Mouse (Mus musculus) forebrain, embryonic 11.5 days (tissue): ENCODE data around the gene Tm2d1. TPM values are rescaled to one million over a fixed set of nuclear protein-coding genes. Genes with fewer than 3 reads are reported as not detected.
"Not testable (repeated sequence)": the region's sequence is repeated elsewhere in the genome, so short reads cannot be mapped to it uniquely, and the experiment has no call there.

ENCODE experiments used
- ATAC-seq: fragments of 200-750 bp; cut with Nextera tagmentation; replicated peaks from 2 replicates; pipeline ENCODE4 v1.8.0; 2017; ENCODE audit warnings: moderate TSS enrichment; ENCODE audit not compliant: low FRiP score
- DNase-seq: peaks from one replicate; pipeline ENCODE4 v3.0.0-alpha.2; 2017; ENCODE audit warnings: low spot score
- H3K27ac ChIP-seq: fragments of 300-500 bp; sonication (generic); 2 replicates; pipeline ENCODE4 v1.5.1; 2014; ENCODE audit warnings: low read depth, low read length
- H3K27me3 ChIP-seq: fragments of 300-500 bp; sonication (generic); 2 replicates; pipeline ENCODE4 v1.6.1; 2014; ENCODE audit warnings: mild to moderate bottlenecking, low read length, mixed read lengths; ENCODE audit not compliant: control insufficient read depth, insufficient read depth
- H3K36me3 ChIP-seq: fragments of 300-500 bp; sonication (generic); 2 replicates; pipeline ENCODE4 v1.6.1; 2014; ENCODE audit warnings: mild to moderate bottlenecking, low read length, moderate library complexity, mixed read lengths; ENCODE audit not compliant: control insufficient read depth, insufficient read depth
- H3K4me1 ChIP-seq: fragments of 300-500 bp; sonication (generic); replicated peaks from 2 replicates; pipeline ENCODE4 v1.6.1; 2014; ENCODE audit warnings: low read length, mixed read lengths; ENCODE audit not compliant: control insufficient read depth, insufficient read depth
- H3K4me2 ChIP-seq: fragments of 300-500 bp; sonication (generic); 2 replicates; pipeline ENCODE4 v1.6.1; 2014; ENCODE audit warnings: low read depth, mild to moderate bottlenecking, low read length, moderate library complexity, mixed read lengths; ENCODE audit not compliant: severe bottlenecking
- H3K4me3 ChIP-seq: fragments of 300-500 bp; sonication (generic); 2 replicates; pipeline ENCODE4 v1.5.1; 2014; ENCODE audit warnings: low read depth, low read length
- H3K9ac ChIP-seq: fragments of 300-500 bp; sonication (generic); 2 replicates; pipeline ENCODE4 v1.6.1; 2014; ENCODE audit warnings: low read length
- H3K9me3 ChIP-seq: fragments of 300-500 bp; sonication (generic); 2 replicates; pipeline ENCODE4 v1.6.1; 2016; ENCODE audit warnings: low read length, mixed read lengths; ENCODE audit not compliant: control insufficient read depth
- WGBS: fragments of 180-500 bp; shearing (Covaris S2); extraction: QIAGEN DNeasy Blood & Tissue Kit; methylation state at CpG from one replicate; pipeline ENCODE4 v1.1.7; 2014; 5-methylcytosine and 5-hydroxymethylcytosine counted together
- polyA plus RNA-seq: library from polyadenylated mRNA; unstranded; fragments of >200 nt; fragmentation: Nextera tagmentation; extraction: Ambion mirVana; gene quantifications from 2 replicates; pipeline ENCODE4 v1.2.1, GENCODE M21; 2014

The Tm2d1 gene
- 72.3 and 80.2 TPM in 2 replicates for polyA plus RNA-seq

DNA sequence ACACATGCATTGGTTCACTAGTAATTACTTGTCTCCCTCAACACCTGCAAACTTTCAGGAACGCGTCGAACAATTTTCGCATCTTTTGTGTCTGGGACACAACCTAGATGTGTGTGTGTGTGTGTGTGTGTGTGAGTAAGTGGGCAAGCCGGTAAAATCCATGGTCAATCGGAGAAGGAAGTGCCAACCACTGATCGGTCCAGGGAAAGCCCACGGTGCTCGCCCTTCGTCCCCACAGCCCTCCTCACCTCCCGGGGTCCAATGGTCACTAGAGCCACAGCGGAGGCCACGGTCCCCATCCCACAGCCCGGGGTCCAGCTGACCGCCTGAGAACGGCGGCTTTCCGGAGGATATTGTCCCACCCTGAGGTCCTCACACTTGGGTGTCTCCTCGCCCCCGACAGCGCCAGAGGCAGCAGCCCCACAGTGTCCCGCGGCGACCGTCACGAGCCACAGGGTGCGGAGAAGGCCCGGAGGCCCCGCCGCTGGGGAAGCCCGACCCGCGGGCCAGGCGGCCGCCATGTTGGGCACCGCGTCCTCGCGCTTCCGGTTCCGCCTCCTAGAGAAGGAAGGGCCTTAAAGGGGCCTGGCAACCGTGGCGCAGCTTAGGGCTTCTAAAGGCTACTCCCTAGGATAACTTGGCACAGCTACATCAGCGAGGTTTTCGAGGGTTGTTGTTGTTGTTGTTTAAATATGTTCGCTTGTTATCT, at the start of gene Tm2d1:
Gene Tm2d1, minus strand, starts transcription at position 591 of the 709 bp plus-strand sequence.
- H3K27me3 ChIP-seq = no peaks in the 10 kb centered on the region
- H3K36me3 ChIP-seq = no peaks in the 10 kb centered on the region
- H3K4me3 ChIP-seq = peak within 1 kb of the TSS; percentile 74
- H3K4me2 ChIP-seq = peak within 1 kb of the TSS; percentile 53
- no peaks in the 10 kb centered on the region for H3K9me3 ChIP-seq
- WGBS = under 1% methylated on average over 46 of the region's 46 CpGs
- peak; percentile 96 for ATAC-seq
- H3K27ac ChIP-seq = no peak within 1 kb of the TSS
- H3K4me1 ChIP-seq = peaks cover 2% of the 10 kb centered on the region; the same call in 1 of the 2 replicates
- DNase-seq = peak; percentile 90
- peak within 1 kb of the TSS; percentile 90 for H3K9ac ChIP-seq

DNA sequence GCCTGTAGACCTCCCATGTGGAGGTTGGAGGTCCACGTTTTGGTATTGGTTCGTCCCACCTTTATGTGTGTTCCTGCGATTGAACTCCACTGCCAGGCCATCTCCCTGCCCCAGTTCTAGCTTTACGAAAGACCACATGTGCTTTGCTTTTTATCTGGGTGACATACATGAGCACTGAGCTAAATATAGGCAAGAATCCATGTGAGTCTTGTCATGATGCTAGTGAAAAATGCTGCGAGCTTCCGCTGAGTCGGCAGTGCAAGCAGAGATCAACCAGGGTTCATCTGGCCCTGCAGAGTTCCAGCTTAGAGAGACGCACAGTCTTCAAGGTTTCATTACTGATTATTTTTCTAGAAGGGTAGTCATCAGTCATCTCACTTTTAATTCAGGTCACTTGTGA, 45.3 kb upstream of the Tm2d1 start:
- ATAC-seq = no peak

DNA sequence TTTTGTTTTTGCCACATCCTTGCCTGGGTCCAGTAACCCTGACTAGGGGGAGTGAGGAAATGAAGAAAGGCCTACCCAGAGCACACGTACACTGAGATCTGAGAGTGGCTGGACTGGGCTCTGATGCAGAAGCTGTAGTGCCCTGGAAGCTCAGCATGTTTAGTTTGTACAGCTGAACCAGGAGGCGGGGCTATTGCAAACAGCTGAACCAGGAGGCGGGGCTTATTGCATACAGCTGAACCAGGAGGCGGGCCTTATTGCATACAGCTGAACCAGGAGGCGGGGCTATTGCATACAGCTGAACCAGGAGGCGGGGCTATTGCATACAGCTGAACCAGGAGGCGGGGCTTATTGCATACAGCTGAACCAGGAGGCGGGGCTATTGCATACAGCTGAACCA, 32.0 kb upstream of the Tm2d1 start:
- not testable (repeated sequence) for H3K36me3 ChIP-seq, H3K27me3 ChIP-seq, H3K27ac ChIP-seq, H3K9ac ChIP-seq, H3K4me1 ChIP-seq, ATAC-seq, H3K4me2 ChIP-seq, H3K4me3 ChIP-seq, H3K9me3 ChIP-seq, DNase-seq
- WGBS = 98% methylated on average over 8 of the region's 8 CpGs

More for the DNA sequence above, 45.3 kb upstream of the Tm2d1 start:
- H3K4me2 ChIP-seq = no peak overlapping the region
- no peaks in the 10 kb centered on the region for H3K4me1 ChIP-seq
- WGBS = 93% methylated on average over 8 of the region's 8 CpGs
- H3K36me3 ChIP-seq = no peaks in the 10 kb centered on the region
- H3K4me3 ChIP-seq = no peak overlapping the region
- no peak overlapping the region for H3K9ac ChIP-seq
- no peaks in the 10 kb centered on the region for H3K9me3 ChIP-seq
- H3K27ac ChIP-seq = no peak overlapping the region
- no peaks in the 10 kb centered on the region for H3K27me3 ChIP-seq
- DNase-seq = no peak

DNA sequence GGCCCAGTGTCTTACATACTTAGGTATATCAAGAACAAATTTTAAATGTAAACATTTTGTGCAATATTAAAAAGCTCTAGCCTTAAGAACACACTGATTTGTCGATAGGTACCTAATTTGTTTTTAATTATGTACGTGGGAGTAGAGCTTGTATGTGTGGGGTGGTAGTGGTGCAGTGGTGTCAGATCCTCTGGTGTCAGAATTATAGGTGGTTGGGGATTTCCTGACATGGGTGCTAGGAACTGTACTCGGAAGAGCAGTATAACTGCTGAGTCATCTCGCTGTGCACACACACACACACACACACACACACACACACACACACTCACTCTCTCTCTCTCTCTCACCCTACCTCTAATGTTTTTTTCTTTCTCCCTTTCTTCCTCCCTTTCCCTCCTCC, 25.3 kb upstream of the Tm2d1 start:
- Histone ChIP-seq H3K9me3 (no peaks in the 10 kb centered on the region), H3K27me3 (no peaks in the 10 kb centered on the region), H3K9ac (no peak overlapping the region), H3K4me1 (no peaks in the 10 kb centered on the region), H3K36me3 (no peaks in the 10 kb centered on the region), H3K4me2 (no peak overlapping the region), H3K27ac (no peak overlapping the region), H3K4me3 (no peak overlapping the region)
- WGBS = 95% methylated on average over 4 of the region's 4 CpGs
- DNase-seq (no peak), ATAC-seq (no peak)

DNA sequence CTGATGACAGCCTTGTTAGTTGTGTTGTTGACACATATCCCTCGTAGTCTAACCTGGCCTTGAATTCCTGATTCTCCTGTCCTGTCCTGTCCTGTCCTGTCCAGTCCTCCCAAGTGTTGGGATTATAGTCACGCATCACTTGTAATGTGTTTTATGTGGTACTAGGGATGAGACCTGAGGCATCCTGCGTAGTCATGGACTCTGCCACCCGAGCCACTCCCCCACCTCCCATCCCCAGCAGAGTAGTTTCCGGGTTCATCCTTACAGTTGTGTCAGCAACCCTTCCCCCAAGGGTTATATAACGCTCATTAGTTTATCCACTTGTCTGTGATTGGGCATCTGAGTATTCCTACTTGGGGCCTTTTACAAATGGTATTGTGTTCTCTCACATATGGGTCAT, 21.3 kb upstream of the Tm2d1 start:
- no peak overlapping the region for H3K4me3 ChIP-seq
- no peaks in the 10 kb centered on the region for H3K36me3 ChIP-seq
- H3K9ac ChIP-seq = no peak overlapping the region
- H3K4me1 ChIP-seq = no peaks in the 10 kb centered on the region
- DNase-seq (no peak), ATAC-seq (no peak)
- H3K27ac ChIP-seq = no peak overlapping the region
- no peaks in the 10 kb centered on the region for H3K27me3 ChIP-seq
- WGBS = 97% methylated on average over 6 of the region's 6 CpGs
- H3K9me3 ChIP-seq = no peaks in the 10 kb centered on the region
- H3K4me2 ChIP-seq = no peak overlapping the region

DNA sequence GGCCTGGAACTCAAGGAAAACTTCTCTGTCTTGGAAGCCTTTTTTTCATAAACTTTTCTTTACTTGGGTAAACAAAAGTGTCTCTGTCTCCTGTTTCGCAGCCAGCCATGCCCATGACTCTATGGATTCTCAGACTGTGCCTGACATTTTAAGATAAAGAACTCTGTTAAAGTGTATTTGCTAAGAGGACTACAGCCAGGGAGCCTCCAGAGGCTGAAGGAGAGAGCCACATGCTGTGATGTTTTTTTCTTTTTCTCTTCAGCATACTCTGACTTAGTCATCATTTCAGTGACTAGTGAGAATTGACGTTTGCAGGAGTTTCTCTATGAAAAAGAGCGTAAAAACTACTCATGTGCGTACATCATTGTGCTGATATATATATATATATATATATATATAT, 20.4 kb upstream of the Tm2d1 start:
- Histone ChIP-seq H3K9me3 (no peaks in the 10 kb centered on the region), H3K9ac (no peak overlapping the region), H3K27ac (no peak overlapping the region), H3K27me3 (no peaks in the 10 kb centered on the region), H3K4me3 (no peak overlapping the region), H3K4me1 (no peaks in the 10 kb centered on the region), H3K4me2 (no peak overlapping the region), H3K36me3 (no peaks in the 10 kb centered on the region)
- ATAC-seq = no peak
- 83% methylated on average over 4 of the region's 4 CpGs for WGBS
- DNase-seq = no peak

DNA sequence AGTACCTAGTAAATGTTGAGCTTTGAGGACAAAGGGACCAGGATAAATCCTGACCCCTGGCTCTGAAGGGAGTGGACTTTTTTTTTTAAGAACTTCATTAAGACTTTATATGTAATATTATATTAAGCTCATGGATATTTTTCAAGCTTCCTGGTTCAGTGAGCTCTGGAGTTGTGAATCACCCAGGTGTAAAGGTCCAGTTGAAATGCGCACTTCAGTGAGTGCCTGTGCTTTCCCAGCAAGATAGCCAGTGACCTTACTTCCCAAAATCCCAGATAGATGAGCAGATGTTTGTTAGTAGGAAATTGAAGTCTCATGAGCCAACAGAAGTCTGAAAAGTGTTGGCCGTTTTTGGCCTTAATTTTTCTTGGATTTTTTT, 18.5 kb upstream of the Tm2d1 start:
- no peak overlapping the region for H3K27ac ChIP-seq
- H3K4me3 ChIP-seq = no peak overlapping the region
- no peak overlapping the region for H3K9ac ChIP-seq
- no peaks in the 10 kb centered on the region for H3K4me1 ChIP-seq
- ATAC-seq = no peak
- H3K36me3 ChIP-seq = no peaks in the 10 kb centered on the region
- no peaks in the 10 kb centered on the region for H3K9me3 ChIP-seq
- H3K4me2 ChIP-seq = no peak overlapping the region
- no peaks in the 10 kb centered on the region for H3K27me3 ChIP-seq
- WGBS = 80% methylated on average over 2 of the region's 2 CpGs
- no peak for DNase-seq

GRCm38 (mm10) chr4:98400926-98401583, 17.9 kb upstream of the Tm2d1 start:
- H3K9me3 ChIP-seq = no peaks in the 10 kb centered on the region
- H3K36me3 ChIP-seq = no peaks in the 10 kb centered on the region
- H3K27ac ChIP-seq = no peak overlapping the region
- ATAC-seq (no peak), DNase-seq (no peak)
- no peaks in the 10 kb centered on the region for H3K27me3 ChIP-seq
- no peak overlapping the region for H3K9ac ChIP-seq
- 40% methylated on average over 6 of the region's 6 CpGs for WGBS
- no peak overlapping the region for H3K4me3 ChIP-seq
- no peaks in the 10 kb centered on the region for H3K4me1 ChIP-seq
- H3K4me2 ChIP-seq = no peak overlapping the region
